Mouse (Mus musculus) ES-E14 (cell line): ENCODE measurements around the gene Adcyap1. TPM values are rescaled to one million over a fixed set of nuclear protein-coding genes. Genes with fewer than 3 reads are reported as not detected.
A peak's percentile ranks its signal among the peaks of the same experiment; 100 is the strongest.

Experiments
- DNase-seq: peaks from one replicate; pipeline ENCODE4 v3.0.0-alpha.2; 2013; ENCODE audit warnings: low read depth, low spot score
- H3K27ac ChIP-seq: 2 replicates; pipeline ENCODE4 v1.5.1; 2012; ENCODE audit warnings: low read depth, mild to moderate bottlenecking, low read length, moderate library complexity, mixed read lengths; ENCODE audit not compliant: poor library complexity, insufficient read depth, severe bottlenecking
- H3K36me3 ChIP-seq: 2 replicates; pipeline ENCODE4 v1.6.1; 2012; ENCODE audit warnings: mild to moderate bottlenecking, low read length, moderate library complexity, mixed read lengths; ENCODE audit not compliant: control insufficient read depth, poor library complexity, insufficient read depth, severe bottlenecking
- H3K4me1 ChIP-seq, 2 experiments: fragments of 150-350 bp in 1 of 2; sonication (generic) in 1 of 2; 2 replicates each; pipeline ENCODE4 v1.6.1; 2012; ENCODE audit warnings: low read length in 2 of 2, mild to moderate bottlenecking in 1 of 2, mixed read lengths in 1 of 2; ENCODE audit not compliant: control insufficient read depth in 2 of 2, insufficient read depth in 2 of 2, poor library complexity in 1 of 2
- H3K4me3 ChIP-seq, 2 experiments: fragments of 150-350 bp in 1 of 2; sonication (generic) in 1 of 2; 2 replicates each; pipeline ENCODE4 v1.5.1; 2012; ENCODE audit warnings: low read length in 2 of 2, low read depth in 1 of 2, mild to moderate bottlenecking in 1 of 2, mixed read lengths in 1 of 2; ENCODE audit not compliant: insufficient read depth in 1 of 2, poor library complexity in 1 of 2, severe bottlenecking in 1 of 2
- H3K9ac ChIP-seq: 2 replicates; pipeline ENCODE4 v1.6.1; 2012; ENCODE audit warnings: low read depth, mild to moderate bottlenecking, low read length, mixed read lengths; ENCODE audit not compliant: poor library complexity, insufficient read depth, severe bottlenecking
- H3K9me3 ChIP-seq: fragments of 150-350 bp; sonication (generic); 2 replicates; pipeline ENCODE4 v1.6.1; 2012; ENCODE audit warnings: low read depth, mild to moderate bottlenecking, low read length; ENCODE audit not compliant: control insufficient read depth, insufficient read depth
- CHD2 ChIP-seq: IDR thresholded peaks from 2 replicates; pipeline ENCODE4 v1.6.1; 2014; ENCODE audit warnings: mild to moderate bottlenecking, low read depth, low read length, inconsistent platforms
- HCFC1 ChIP-seq: IDR thresholded peaks from 2 replicates; pipeline ENCODE4 v1.6.1; 2012; ENCODE audit warnings: low read length, inconsistent platforms, borderline replicate concordance; ENCODE audit not compliant: insufficient read depth
- MAFK ChIP-seq: IDR thresholded peaks from 2 replicates; pipeline ENCODE4 v1.6.1; 2014; ENCODE audit warnings: mild to moderate bottlenecking, low read depth, low read length, inconsistent platforms; ENCODE audit not compliant: insufficient read depth
- ZC3H11A ChIP-seq: IDR thresholded peaks from 2 replicates; pipeline ENCODE4 v1.6.1; 2012; ENCODE audit warnings: low read depth, mild to moderate bottlenecking, inconsistent platforms, low read length, borderline replicate concordance
- ZNF384 ChIP-seq: IDR thresholded peaks from 2 replicates; pipeline ENCODE4 v1.6.1; 2012; ENCODE audit warnings: low read depth, low read length, inconsistent platforms
- in situ Hi-C, 2 experiments: fragments of 600-800 bp; cut with MboI; formaldehyde crosslinking; loops; one replicate each; pipeline ENCODE4 v1.15.1; 2025; ENCODE audit warnings: low sequenced_read_pairs in 2 of 2, inconsistent platforms in 1 of 2; ENCODE audit not compliant: unreplicated experiment in 2 of 2
- total RNA-seq: library from RNA; depleted of rRNA; stranded (reverse); fragments of 300-350 nt; gene quantifications from 2 replicates; pipeline ENCODE4 v1.2.3, GENCODE M21; 2012

Gene Adcyap1
- total RNA-seq, 1 experiment: 0.18 TPM

DNA sequence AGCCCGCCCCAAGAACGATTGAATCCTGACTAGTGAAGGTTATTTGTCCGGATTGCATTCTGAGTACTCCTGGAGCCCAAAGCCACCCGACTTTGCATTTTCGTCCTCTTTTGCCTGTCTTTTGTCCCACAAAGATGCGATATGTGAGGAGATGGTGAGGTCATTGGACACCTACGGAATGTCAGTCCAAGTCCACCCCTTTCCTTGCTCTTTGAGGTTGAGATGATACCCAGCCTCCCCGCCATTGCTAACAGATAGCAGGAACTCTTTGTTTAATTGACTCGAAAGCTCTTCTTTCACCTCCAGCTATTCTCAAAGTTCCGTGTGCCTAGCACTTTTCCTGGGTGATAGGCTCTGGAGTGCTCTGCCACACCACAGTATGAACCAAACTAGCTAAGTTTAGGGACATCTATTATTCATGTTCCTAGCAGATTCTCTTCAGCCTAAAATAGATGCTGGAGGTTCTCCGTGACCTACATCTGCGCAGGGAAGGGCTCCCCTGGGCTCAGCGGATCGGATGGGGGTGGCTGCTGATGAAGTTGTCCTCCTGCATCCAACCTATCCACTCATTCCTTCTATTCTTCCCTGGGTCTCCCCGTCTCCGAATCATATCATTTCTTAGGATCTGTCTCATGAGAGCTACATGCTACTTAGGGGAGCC lies 2.6 kb downstream of the Adcyap1 start:
- peak overlapping the region in 1 of 2 experiments; percentile 23; a peak in 3 of 4 replicates for H3K4me3 ChIP-seq
- in situ Hi-C loops: no loop called here
- H3K4me1 ChIP-seq: peaks cover 0 to 7% of the 10 kb centered on the region in 2 experiments; a peak in 1 of 4 replicates
- H3K36me3 ChIP-seq: no peaks in the 10 kb centered on the region
- TF ChIP-seq ZC3H11A (no peak), HCFC1 (no peak), CHD2 (no peak), MAFK (no peak), ZNF384 (no peak)
- H3K27ac ChIP-seq: no peak overlapping the region
- no peaks in the 10 kb centered on the region for H3K9me3 ChIP-seq
- no peak for DNase-seq
- H3K9ac ChIP-seq: no peak overlapping the region

DNA sequence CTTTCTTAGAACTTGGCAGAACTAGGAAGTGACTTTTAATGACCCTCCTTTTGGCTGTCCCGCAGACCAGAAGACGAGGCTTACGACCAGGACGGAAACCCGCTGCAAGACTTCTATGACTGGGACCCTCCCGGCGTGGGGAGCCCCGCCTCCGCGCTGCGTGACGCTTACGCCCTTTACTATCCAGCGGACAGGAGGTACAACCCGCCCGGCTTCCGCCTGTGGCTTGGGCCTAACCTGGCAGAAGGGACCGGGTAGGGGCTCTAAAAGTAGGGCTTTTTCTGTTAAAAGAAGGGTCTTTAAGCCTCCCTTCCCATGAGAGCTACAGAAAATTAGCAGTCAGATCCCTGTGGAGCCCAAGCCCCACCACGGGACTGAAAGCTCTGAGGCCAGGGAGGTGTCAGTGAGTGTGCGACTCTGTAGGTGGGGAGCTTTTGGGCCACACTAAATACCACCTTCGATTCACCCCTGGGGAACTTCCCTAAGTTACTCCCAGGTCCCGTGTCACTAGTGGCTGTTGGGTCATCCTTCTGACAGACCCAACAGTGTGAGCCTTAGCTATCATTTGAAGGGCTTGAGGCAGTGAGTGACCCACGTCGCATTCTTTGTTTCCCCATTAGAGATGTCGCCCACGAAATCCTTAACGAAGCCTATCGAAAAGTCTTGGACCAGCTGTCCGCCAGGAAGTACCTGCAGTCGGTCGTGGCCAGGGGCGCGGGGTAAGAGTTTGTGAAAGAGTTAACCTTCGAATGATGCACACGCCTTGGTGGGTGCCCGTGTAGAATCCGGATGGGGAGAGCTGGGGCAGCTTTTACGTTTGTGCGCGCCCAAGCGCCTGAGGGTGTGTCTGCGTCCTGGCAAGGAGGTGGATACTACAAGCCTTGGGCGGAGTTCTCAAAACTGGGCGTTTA lies 3.6 kb downstream of the Adcyap1 start:
- Histone ChIP-seq H3K4me3 (peak overlapping the region; percentile 37 to 44), H3K27ac (no peak overlapping the region), H3K9me3 (no peaks in the 10 kb centered on the region), H3K4me1 (peaks cover 0 to 7% of the 10 kb centered on the region in 2 experiments; a peak in 1 of 4 replicates), H3K9ac (no peak overlapping the region), H3K36me3 (no peaks in the 10 kb centered on the region)
- DNase-seq: peak; percentile 39
- in situ Hi-C loops: no loop called here
- no peak for TF ChIP-seq ZNF384

DNA sequence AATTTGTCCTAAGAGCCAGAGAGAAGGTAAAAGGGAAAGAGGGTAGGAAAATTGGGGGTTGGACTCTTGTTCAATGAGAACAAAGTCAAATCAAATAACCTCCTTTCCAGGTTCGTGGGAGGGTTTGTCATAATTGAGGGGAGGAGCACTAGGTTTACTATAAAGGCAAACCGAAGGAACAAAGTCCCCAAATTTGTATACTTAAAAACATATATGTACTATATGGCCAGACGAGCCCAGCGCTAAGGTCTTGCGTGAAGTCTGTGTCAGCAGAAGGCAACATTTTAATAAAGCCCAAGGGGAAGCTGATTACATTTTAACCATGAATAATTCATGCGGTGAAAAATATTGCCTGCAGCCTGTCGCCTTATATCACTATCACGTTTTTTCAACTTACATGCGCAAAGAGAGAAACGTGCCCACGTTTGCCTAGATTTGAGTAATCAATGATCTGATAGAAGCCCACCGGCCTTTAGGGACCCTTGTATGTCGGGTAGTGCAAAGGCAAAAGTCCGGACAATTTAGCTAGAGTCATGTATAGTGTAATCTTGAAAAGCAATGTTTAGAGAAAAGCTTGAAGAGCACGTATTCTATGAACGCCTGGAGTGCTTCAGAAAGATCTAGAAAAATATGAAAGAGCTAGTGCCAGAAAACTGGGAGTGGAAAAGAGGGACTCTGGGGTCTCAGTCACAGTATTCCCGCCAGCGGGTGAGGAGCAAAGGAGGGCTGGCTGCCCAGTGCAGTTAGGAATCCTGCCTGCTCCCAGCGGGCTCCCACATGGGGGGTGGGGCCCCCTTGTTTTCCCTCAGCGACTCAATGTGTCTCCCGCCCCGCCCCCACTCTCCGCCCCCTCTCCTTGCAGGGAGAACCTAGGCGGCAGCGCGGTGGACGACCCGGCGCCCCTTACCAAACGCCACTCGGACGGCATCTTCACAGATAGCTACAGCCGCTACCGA lies 4.5 kb downstream of the Adcyap1 start:
- Histone ChIP-seq H3K36me3 (no peaks in the 10 kb centered on the region), H3K9me3 (no peaks in the 10 kb centered on the region), H3K9ac (no peak overlapping the region), H3K4me1 (peaks cover 0 to 7% of the 10 kb centered on the region in 2 experiments; a peak in 1 of 4 replicates), H3K27ac (no peak overlapping the region), H3K4me3 (peak overlapping the region; percentile 27 to 52; a peak in 2 of 4 replicates)
- no peak for TF ChIP-seq HCFC1
- TF ChIP-seq ZC3H11A: no peak
- no peak for TF ChIP-seq ZNF384
- TF ChIP-seq MAFK: no peak
- no peak for TF ChIP-seq CHD2
- in situ Hi-C loops: no loop called here
- peak; percentile 33 for DNase-seq

DNA sequence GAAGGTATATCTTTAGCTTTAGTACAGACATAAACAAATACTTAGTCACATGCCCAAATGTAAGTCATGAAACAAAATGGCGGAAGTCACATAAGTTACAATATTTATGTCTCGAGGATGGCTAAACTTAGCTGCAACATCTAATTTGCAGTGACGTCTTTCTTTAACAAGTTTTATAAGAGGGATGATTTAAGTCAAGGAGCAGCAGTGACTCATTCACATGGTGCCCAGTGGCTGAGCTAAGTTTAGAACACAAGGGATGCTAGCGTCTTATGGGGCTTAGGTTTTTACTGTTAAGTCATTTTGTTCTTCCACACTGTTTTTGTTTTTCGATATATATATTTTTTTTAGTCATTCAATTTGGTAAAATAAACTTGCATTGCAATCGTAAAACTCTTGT lies 19.0 kb downstream of the Adcyap1 start:
- H3K27ac ChIP-seq: no peak overlapping the region
- in situ Hi-C loops: no loop called here

More for the DNA sequence above, 19.0 kb downstream of the Adcyap1 start:
- no peak overlapping the region for H3K4me3 ChIP-seq
- TF ChIP-seq HCFC1: no peak
- no peak for TF ChIP-seq ZNF384
- TF ChIP-seq CHD2: no peak
- no peak for TF ChIP-seq ZC3H11A
- no peak for TF ChIP-seq MAFK
- no peak for DNase-seq
- no peaks in the 10 kb centered on the region for H3K9me3 ChIP-seq
- no peaks in the 10 kb centered on the region for H3K36me3 ChIP-seq
- H3K4me1 ChIP-seq: no peaks in the 10 kb centered on the region
- no peak overlapping the region for H3K9ac ChIP-seq
